ENCODE assay signal across 11 mouse cellular contexts in genomic region chr5:73279732-73280566, GRCm38 (mm10). TPM values are rescaled to one million over a fixed set of nuclear protein-coding genes. Genes with fewer than 3 reads are reported as not detected.
DNase-seq lines count a peak whose midpoint lies in the region; ATAC-seq and TF ChIP-seq lines count a peak whose summit lies in the region.
"Had no signal": no experiment of that assay in that cellular context is flagged by ENCODE, and none has a peak within 500 bp of the region (broad histone marks: within the 10 kb centered on the region; RNA-seq: fewer than 3 reads in every experiment).

No protein-coding gene starts in this region.

- H3K36me3 ChIP-seq in neural tube, embryonic 15.5 days = no peaks in the 10 kb centered on the region
- H3K36me3 ChIP-seq in stomach, postnatal 0 days (ENCODE audit: control insufficient read depth, insufficient read depth, low read length) = no peaks in the 10 kb centered on the region

- no peaks in the 10 kb centered on the region for H3K27me3 ChIP-seq in neural tube, embryonic 15.5 days (replicated peaks)
- no peaks in the 10 kb centered on the region for H3K27me3 ChIP-seq in stomach, postnatal 0 days (ENCODE audit: control insufficient read depth, insufficient read depth, low read length)

- WGBS in neural tube, embryonic 15.5 days = 41% methylated on average over 4 of the region's 4 CpGs
- 22% methylated on average over 4 of the region's 4 CpGs for WGBS in stomach, postnatal 0 days

- DNase-seq in heart, adult 9 months (ENCODE audit: low spot score in 2 of 2) = peak; percentile 25 to 38
- no peak for DNase-seq in heart, postnatal 25 days (ENCODE audit: low spot score)
- DNase-seq in neural tube, embryonic 10.5 days (ENCODE audit: extremely low spot score, low spot score) = no peak
- peak; percentile 33 to 35 for DNase-seq in heart, postnatal 10 days
- DNase-seq in stomach, postnatal 0 days (ENCODE audit: low spot score) = no peak
- DNase-seq in adrenal gland, postnatal 36 days = no peak
- DNase-seq: adrenal gland, adult 2 months; cerebellum, adult 9-11 months had no signal

- TF ChIP-seq EP300 in stomach, postnatal 0 days (optimal IDR thresholded peaks at IDR 0.05) = no peak

- no peak overlapping the region for H3K4me3 ChIP-seq in neural tube, embryonic 15.5 days (replicated peaks)
- no peak overlapping the region for H3K4me3 ChIP-seq in stomach, postnatal 0 days (ENCODE audit: low read depth, low read length)

- H3K27ac ChIP-seq in neural tube, embryonic 15.5 days (replicated peaks) = 0 out of 2 replicates have a peak overlapping the region, but pooled peaks have one; percentile 38
- peak overlapping the region; percentile 30 for H3K27ac ChIP-seq in stomach, postnatal 0 days (replicated peaks)
- H3K27ac ChIP-seq: macrophage had no signal

- no peak overlapping the region for H3K9ac ChIP-seq in neural tube, embryonic 15.5 days (replicated peaks)
- no peak overlapping the region for H3K9ac ChIP-seq in stomach, postnatal 0 days (ENCODE audit: low read length)

- no peak for ATAC-seq in neural tube, embryonic 15.5 days (ENCODE audit: low FRiP score)
- no peak for ATAC-seq in stomach, postnatal 0 days (ENCODE audit: low FRiP score, low TSS enrichment)
- no peak for ATAC-seq in erythroid progenitor cell, adult 5-6 weeks (replicated peaks; ENCODE audit: low FRiP score, poor library complexity, severe bottlenecking)

- H3K4me1 ChIP-seq in neural tube, embryonic 15.5 days = peaks cover 3% of the 10 kb centered on the region
- peaks cover 6% of the 10 kb centered on the region; the same call in 1 of the 2 replicates for H3K4me1 ChIP-seq in stomach, postnatal 0 days (replicated peaks; ENCODE audit: control insufficient read depth, insufficient read depth)

- no peaks in the 10 kb centered on the region for H3K9me3 ChIP-seq in neural tube, embryonic 15.5 days (replicated peaks)
- no peaks in the 10 kb centered on the region for H3K9me3 ChIP-seq in stomach, postnatal 0 days (ENCODE audit: control insufficient read depth, low read length)

- H3K4me2 ChIP-seq in neural tube, embryonic 15.5 days = no peak overlapping the region
- no peak overlapping the region for H3K4me2 ChIP-seq in stomach, postnatal 0 days (replicated peaks; ENCODE audit: low read depth)

- intact Hi-C loops in heart, postnatal 25 days (cut with DNase I) = no loop called here
- intact Hi-C loops in heart, postnatal 10 days (cut with DNase I) = no loop called here

- no peak for TF ChIP-seq CTCF in stomach, postnatal 0 days (IDR thresholded peaks at IDR 0.05; ENCODE audit: low read depth)

RNA-seq across cellular contexts. Expression of gene Ociad1, which starts 12.6 kb away (rescaled TPM):
- 100 to 1,000 TPM; 252 to 269 TPM for total RNA-seq in heart, postnatal 25 days (2021)
- polyA plus RNA-seq in neural tube, embryonic 15.5 days (2015; fragmentation: Nextera tagmentation; extraction: Ambion mirVana) = 376 and 411 TPM in 2 replicates
- 100 to 1,000 TPM; 264 TPM for total RNA-seq in heart, postnatal 10 days (2021)
- 169 and 190 TPM in 2 replicates for polyA plus RNA-seq in stomach, postnatal 0 days (2015; fragmentation: Nextera tagmentation; extraction: Ambion mirVana)
- total RNA-seq in erythroid progenitor cell, adult 5-6 weeks (2015; ENCODE audit: low replicate concordance) = 182 and 187 TPM in 2 replicates
- total RNA-seq in erythroid progenitor cell, adult 5-6 weeks (2017; ENCODE audit: low replicate concordance) = 108 and 119 TPM in 2 replicates
- 100 to 1,000 TPM; 257 to 258 TPM for total RNA-seq in adrenal gland, postnatal 36 days (2021)

RNA-seq across cellular contexts. Expression of gene Fryl, which starts 23.5 kb away (rescaled TPM):
- 10 to 100 TPM; 35.7 to 41.5 TPM for total RNA-seq in heart, postnatal 25 days (2021)
- 37.0 and 37.8 TPM in 2 replicates for polyA plus RNA-seq in neural tube, embryonic 15.5 days (2015; fragmentation: Nextera tagmentation; extraction: Ambion mirVana)
- total RNA-seq in heart, postnatal 10 days (2021) = 10 to 100 TPM; 47.4 to 51.3 TPM
- polyA plus RNA-seq in stomach, postnatal 0 days (2015; fragmentation: Nextera tagmentation; extraction: Ambion mirVana) = 20.8 TPM in 2 replicates
- 326 and 449 TPM in 2 replicates for total RNA-seq in erythroid progenitor cell, adult 5-6 weeks (2015; ENCODE audit: low replicate concordance)
- 610 and 678 TPM in 2 replicates for total RNA-seq in erythroid progenitor cell, adult 5-6 weeks (2017; ENCODE audit: low replicate concordance)
- 10 to 100 TPM; 44.1 to 45.3 TPM for total RNA-seq in adrenal gland, postnatal 36 days (2021)

Comparison
In these comparisons a context has a peak if more than half of its experiments do, and no peak if none do; other contexts are left out.
1. DNase-seq: peak in heart, adult 9 months (2 of 2) and heart, postnatal 10 days (2 of 2); none in heart, postnatal 25 days (single experiment), neural tube, embryonic 10.5 days (single experiment), stomach, postnatal 0 days (single experiment) and adrenal gland, postnatal 36 days (0 of 2).
2. RNA of gene Fryl, which starts 23.5 kb away (total RNA-seq): 326 to 678 TPM in erythroid progenitor cell, adult 5-6 weeks; 47.4 to 51.3 TPM in heart, postnatal 10 days, 44.1 to 45.3 TPM in adrenal gland, postnatal 36 days and 35.7 to 41.5 TPM in heart, postnatal 25 days; every median in the first group is over 4 times any median in the second.